Mouse (Mus musculus) myocyte (in vitro differentiated cells): Measurements from ENCODE around the gene Ier5l. TPM values are rescaled to one million over a fixed set of nuclear protein-coding genes. Genes with fewer than 3 reads are reported as not detected.

Experiments used
- H3K27me3 ChIP-seq: one replicate; pipeline ENCODE4 v1.6.1; 2011; ENCODE audit not compliant: control insufficient read depth, insufficient read depth, insufficient read length
- H3K36me3 ChIP-seq: one replicate; pipeline ENCODE4 v1.6.1; 2011; ENCODE audit not compliant: control insufficient read depth, insufficient read depth
- H3K4me2 ChIP-seq: one replicate; pipeline ENCODE4 v1.6.1; 2011; ENCODE audit warnings: low read depth, control low read depth
- H3K4me3 ChIP-seq: one replicate; pipeline ENCODE4 v1.5.1; 2011; ENCODE audit warnings: mild to moderate bottlenecking, control low read depth, moderate library complexity
- H3K79me2 ChIP-seq: one replicate; pipeline ENCODE4 v1.6.1; 2011; ENCODE audit not compliant: control insufficient read depth, insufficient read depth
- H3ac ChIP-seq: one replicate; pipeline ENCODE4 v1.6.1; 2011; ENCODE audit not compliant: control insufficient read depth, insufficient read length
- CEBPB ChIP-seq: IDR thresholded peaks from 2 replicates; pipeline ENCODE4 v1.6.1; 2011; ENCODE audit warnings: mild to moderate bottlenecking, moderate library complexity; ENCODE audit not compliant: poor library complexity, insufficient read depth, severe bottlenecking
- E2F4 ChIP-seq: IDR thresholded peaks from one replicate; pipeline ENCODE4 v1.6.1; 2011; ENCODE audit warnings: mild to moderate bottlenecking, control low read depth, moderate library complexity; ENCODE audit not compliant: insufficient read depth
- MAX ChIP-seq: IDR thresholded peaks from one replicate; pipeline ENCODE4 v1.6.1; 2011; ENCODE audit warnings: low read depth, mild to moderate bottlenecking, control low read depth
- MYOD1 ChIP-seq, 3 experiments: IDR thresholded peaks; one replicate each; pipeline ENCODE4 v1.6.1; 2011; ENCODE audit warnings: control low read depth in 2 of 3, low read depth in 2 of 3, mild to moderate bottlenecking in 2 of 3, moderate library complexity in 1 of 3; ENCODE audit not compliant: insufficient read length in 2 of 3, control insufficient read depth in 1 of 3
- MYOG ChIP-seq, 3 experiments: IDR thresholded peaks; one replicate each; pipeline ENCODE4 v1.6.1; 2011; ENCODE audit warnings: control low read depth in 2 of 3, low read depth in 2 of 3, mild to moderate bottlenecking in 2 of 3; ENCODE audit not compliant: insufficient read length in 2 of 3, control insufficient read depth in 1 of 3, insufficient read depth in 1 of 3
- POLR2A ChIP-seq: IDR thresholded peaks from one replicate; pipeline ENCODE4 v1.6.1; 2011; ENCODE audit warnings: low read depth, mild to moderate bottlenecking, control low read depth, moderate library complexity; ENCODE audit not compliant: insufficient read length
- POLR2AphosphoS2 ChIP-seq: IDR thresholded peaks from one replicate; pipeline ENCODE4 v1.6.1; 2011; ENCODE audit warnings: low read depth, control low read depth; ENCODE audit not compliant: insufficient read length
- REST ChIP-seq: IDR thresholded peaks from one replicate; pipeline ENCODE4 v1.6.1; 2011; ENCODE audit warnings: mild to moderate bottlenecking, control low read depth, moderate library complexity; ENCODE audit not compliant: insufficient read depth, insufficient read length
- SRF ChIP-seq: IDR thresholded peaks from one replicate; pipeline ENCODE4 v1.6.1; 2011; ENCODE audit warnings: low read depth; ENCODE audit not compliant: control insufficient read depth, insufficient read length
- TCF12 ChIP-seq: IDR thresholded peaks from one replicate; pipeline ENCODE4 v1.6.1; 2011; ENCODE audit warnings: mild to moderate bottlenecking, control low read depth; ENCODE audit not compliant: poor library complexity, insufficient read depth, severe bottlenecking
- TCF3 ChIP-seq: IDR thresholded peaks from one replicate; pipeline ENCODE4 v1.6.1; 2011; ENCODE audit warnings: low read depth, control low read depth; ENCODE audit not compliant: insufficient read length
- USF1 ChIP-seq: IDR thresholded peaks from one replicate; pipeline ENCODE4 v1.6.1; 2011; ENCODE audit warnings: low read depth, mild to moderate bottlenecking, control low read depth, moderate library complexity
- polyA plus RNA-seq: library from polyadenylated mRNA; unstranded; fragments of >200 nt; fragmentation: generic; extraction: Trizol; gene quantifications from one replicate; pipeline ENCODE4 v1.2.1, GENCODE M21; 2012; ENCODE audit warnings: missing spikeins

The Ier5l gene
- polyA plus RNA-seq, 1 experiment, result 20.5 TPM

DNA sequence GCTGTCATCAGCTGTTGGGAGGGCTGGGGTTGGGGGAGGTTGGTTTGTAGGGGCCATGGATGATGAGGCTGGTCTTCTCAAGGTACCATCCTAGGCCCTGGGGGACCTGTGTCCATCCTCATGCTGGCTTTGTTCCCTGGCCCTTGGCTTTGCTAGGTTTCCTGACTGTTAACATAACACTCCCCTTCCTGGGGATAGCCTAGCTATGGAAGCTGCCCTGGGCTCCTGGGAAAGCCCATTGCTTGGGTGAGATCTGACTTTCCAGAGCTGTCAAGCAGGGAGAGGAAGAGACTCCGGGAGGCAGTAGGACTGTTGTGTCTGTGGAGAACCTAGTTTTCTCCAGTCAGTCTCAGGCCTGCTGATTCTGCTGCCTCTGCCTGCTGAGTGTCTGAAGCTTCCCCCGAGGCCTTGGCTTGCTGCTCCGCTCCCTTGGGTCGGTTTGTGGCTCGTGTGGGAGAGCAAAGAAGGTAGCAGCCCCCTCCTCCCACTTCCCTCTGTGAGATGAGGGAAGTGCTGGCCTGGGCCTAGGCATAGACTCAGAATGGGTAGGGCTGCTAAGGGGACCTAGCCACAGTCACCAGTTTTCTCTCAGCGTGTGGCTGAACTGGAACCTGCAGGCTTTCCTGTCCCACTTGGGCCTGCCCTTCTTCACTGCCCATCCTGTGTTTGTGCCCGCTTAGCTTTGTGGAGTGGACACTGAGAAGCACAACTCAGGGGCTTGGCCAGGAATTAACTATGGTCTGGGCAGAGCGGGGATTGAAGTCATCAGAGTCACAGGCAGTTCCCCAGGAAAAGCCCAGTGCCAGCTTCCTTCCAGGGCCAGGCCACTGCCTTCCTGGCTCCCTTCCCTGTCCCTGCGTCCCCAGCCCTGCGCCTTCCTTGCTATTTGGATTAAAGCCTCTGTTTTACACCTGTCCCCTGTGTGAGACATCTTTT, 26.9 kb downstream of the Ier5l start:
- Histone ChIP-seq H3K4me3 (no peak overlapping the region), H3K79me2 (peaks cover 13% of the 10 kb centered on the region), H3K4me2 (peak overlapping the region; percentile 80), H3ac (no peak overlapping the region), H3K36me3 (peaks cover 18% of the 10 kb centered on the region), H3K27me3 (no peaks in the 10 kb centered on the region)
- TF ChIP-seq MAX (no peak), TCF3 (no peak), MYOD1 (IDR thresholded peaks at IDR 0.05; ENCODE audit: control insufficient read depth in 1 of 3, insufficient read length in 2 of 3, low read depth in 2 of 3) (no peak), SRF (no peak), CEBPB (no peak), TCF12 (no peak)

DNA sequence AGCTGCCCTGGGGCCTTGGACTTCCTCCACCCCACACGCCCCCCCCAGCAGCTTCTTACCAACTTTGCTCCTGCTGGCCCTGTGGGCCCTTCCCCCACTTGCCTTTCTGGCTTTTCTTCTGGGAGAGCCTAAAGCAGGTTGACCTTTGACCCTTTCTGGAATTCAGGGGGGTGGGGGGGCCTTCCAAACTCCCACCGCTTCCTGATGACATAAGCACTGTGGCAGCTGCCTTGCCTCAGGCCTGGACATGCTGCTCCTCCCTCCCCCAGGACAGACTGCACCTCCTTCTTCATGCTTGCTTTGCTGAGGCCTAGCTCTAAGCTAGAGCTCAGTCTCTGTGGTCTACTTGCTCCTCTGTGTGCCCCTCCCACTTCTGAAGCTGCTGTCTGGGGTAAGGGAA, 28.7 kb downstream of the Ier5l start:
- Histone ChIP-seq H3ac (no peak overlapping the region), H3K27me3 (no peaks in the 10 kb centered on the region), H3K36me3 (peaks cover 18% of the 10 kb centered on the region), H3K4me3 (peak overlapping the region; percentile 1), H3K4me2 (peak overlapping the region; percentile 80), H3K79me2 (peaks cover 13% of the 10 kb centered on the region)
- no peak for TF ChIP-seq TCF12
- TF ChIP-seq MYOG (IDR thresholded peaks at IDR 0.05; ENCODE audit: control insufficient read depth in 1 of 3, insufficient read depth in 1 of 3, insufficient read length in 2 of 3, low read depth in 2 of 3), result peak; percentile 18 to 82 (median 66)
- no peak for TF ChIP-seq E2F4
- TF ChIP-seq MYOD1 (IDR thresholded peaks at IDR 0.05; ENCODE audit: control insufficient read depth in 1 of 3, insufficient read length in 2 of 3, low read depth in 2 of 3), result peak; percentile 38 to 94 (median 76)
- peak; percentile 42 for TF ChIP-seq POLR2AphosphoS2
- TF ChIP-seq POLR2A, result peak; percentile 43
- no peak for TF ChIP-seq CEBPB
- no peak for TF ChIP-seq USF1

DNA sequence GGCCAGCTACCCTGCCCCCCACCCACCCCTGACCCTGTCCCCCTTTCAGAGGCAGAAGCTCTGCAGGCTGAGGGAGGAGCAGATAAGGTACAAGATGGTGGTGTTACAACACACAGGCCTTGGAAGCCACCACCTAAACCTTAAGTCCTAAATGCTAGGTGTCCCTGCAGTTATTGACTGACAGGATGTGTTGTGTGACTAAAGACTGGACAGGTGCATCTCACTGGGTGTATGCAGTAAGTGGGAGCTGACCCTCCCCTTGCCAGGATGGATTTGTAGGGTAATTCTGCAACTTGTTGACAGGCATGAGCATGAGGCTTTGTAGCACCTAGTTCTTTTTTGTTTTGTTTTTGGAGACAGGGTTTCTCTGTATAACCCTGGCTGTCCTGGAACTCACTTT, 29.6 kb downstream of the Ier5l start:
- Histone ChIP-seq H3K36me3 (peaks cover 10% of the 10 kb centered on the region), H3K27me3 (no peaks in the 10 kb centered on the region), H3K79me2 (peaks cover 13% of the 10 kb centered on the region), H3K4me2 (peak overlapping the region; percentile 80), H3K4me3 (no peak overlapping the region), H3ac (no peak overlapping the region)
- TF ChIP-seq MYOD1 (IDR thresholded peaks at IDR 0.05; ENCODE audit: control insufficient read depth in 1 of 3, insufficient read length in 2 of 3, low read depth in 2 of 3) (peak; percentile 11 to 84 (median 55)), E2F4 (no peak)

DNA sequence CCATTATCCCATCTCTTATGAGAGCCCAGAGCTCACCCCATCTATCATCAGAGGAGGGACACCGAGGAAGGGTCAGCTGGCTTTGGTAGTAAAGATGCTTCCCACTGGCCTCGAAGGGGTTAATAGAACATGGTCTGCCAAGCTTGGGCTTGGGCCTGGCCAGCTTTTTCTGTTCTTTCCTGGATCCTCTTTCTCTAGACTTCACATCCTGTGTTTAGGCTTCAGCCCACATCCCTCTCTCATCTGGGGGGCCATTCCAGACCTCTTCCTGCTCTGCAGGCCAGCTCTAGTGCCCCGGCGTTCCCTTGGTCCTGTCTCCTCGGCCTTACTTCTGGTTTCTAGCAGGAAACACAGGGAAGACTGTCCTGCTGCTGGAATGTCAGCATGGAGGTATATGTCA, 30.0 kb downstream of the Ier5l start:
- Histone ChIP-seq H3ac (no peak overlapping the region), H3K4me2 (peak overlapping the region; percentile 80), H3K4me3 (no peak overlapping the region), H3K36me3 (peaks cover 9% of the 10 kb centered on the region), H3K79me2 (peaks cover 13% of the 10 kb centered on the region), H3K27me3 (no peaks in the 10 kb centered on the region)
- TF ChIP-seq MAX, result no peak
- no peak for TF ChIP-seq MYOD1 (IDR thresholded peaks at IDR 0.05; ENCODE audit: control insufficient read depth in 1 of 3, insufficient read length in 2 of 3, low read depth in 2 of 3)

DNA sequence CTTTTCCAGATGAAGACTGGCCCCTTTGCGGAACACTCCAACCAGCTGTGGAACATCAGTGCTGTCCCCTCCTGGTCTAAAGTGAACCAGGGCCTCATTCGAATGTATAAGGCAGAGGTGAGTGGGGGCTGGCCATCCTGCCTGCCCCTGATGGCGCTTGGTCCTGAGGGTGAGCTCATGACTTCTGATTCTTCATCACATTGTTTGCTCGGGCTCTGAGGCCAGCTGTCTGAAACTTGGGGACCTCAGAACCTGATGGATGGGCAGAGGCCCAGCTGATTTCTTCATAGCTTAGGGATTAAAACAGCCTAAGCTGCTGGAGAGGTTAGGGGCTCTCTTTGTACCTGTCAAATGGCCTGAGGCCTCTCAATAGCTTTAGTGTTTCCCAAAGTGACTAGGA, 30.7 kb downstream of the Ier5l start:
- peaks cover 13% of the 10 kb centered on the region for H3K79me2 ChIP-seq
- no peak overlapping the region for H3ac ChIP-seq
- H3K4me3 ChIP-seq, result no peak overlapping the region
- no peak for TF ChIP-seq CEBPB
- TF ChIP-seq TCF12, result no peak
- no peak for TF ChIP-seq TCF3
- no peak for TF ChIP-seq E2F4
- no peaks in the 10 kb centered on the region for H3K27me3 ChIP-seq
- H3K4me2 ChIP-seq, result peak overlapping the region; percentile 98
- peaks cover 6% of the 10 kb centered on the region for H3K36me3 ChIP-seq

DNA sequence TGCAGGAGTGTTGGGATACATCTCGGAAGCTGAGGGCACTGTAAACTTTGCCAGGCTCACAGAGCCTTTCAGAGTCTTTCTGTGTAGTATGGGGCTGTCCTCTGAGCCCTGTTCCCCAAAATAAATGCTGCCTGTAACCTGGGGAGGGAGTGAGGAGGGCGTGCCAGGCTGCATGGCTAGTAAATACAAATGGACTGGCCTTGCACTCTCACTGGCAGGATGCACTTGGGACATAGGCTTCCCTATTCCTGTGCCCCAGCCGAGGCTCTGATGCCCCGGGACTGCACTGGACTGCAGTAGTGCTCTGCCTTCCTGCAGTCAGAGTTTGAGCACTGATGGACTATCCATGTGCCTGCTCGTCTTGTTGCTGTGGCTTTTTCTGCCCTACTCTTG, 31.5 kb downstream of the Ier5l start:
- peaks cover 11% of the 10 kb centered on the region for H3K79me2 ChIP-seq
- H3ac ChIP-seq, result no peak overlapping the region
- peak overlapping the region; percentile 98 for H3K4me2 ChIP-seq
- TF ChIP-seq TCF12 (no peak), POLR2A (no peak), TCF3 (no peak), POLR2AphosphoS2 (no peak), REST (no peak), SRF (no peak), MYOD1 (IDR thresholded peaks at IDR 0.05; ENCODE audit: control insufficient read depth in 1 of 3, insufficient read length in 2 of 3, low read depth in 2 of 3) (no peak), USF1 (no peak), MYOG (IDR thresholded peaks at IDR 0.05; ENCODE audit: control insufficient read depth in 1 of 3, insufficient read depth in 1 of 3, insufficient read length in 2 of 3, low read depth in 2 of 3) (no peak), CEBPB (no peak), MAX (no peak), E2F4 (no peak)
- H3K36me3 ChIP-seq, result peaks cover 5% of the 10 kb centered on the region
- H3K27me3 ChIP-seq, result no peaks in the 10 kb centered on the region
- peak overlapping the region; percentile 19 for H3K4me3 ChIP-seq
